Mouse (Mus musculus) 3T3-L1 (cell line): Measurements from ENCODE around the gene Wdr20.
A peak's percentile ranks its signal among the peaks of the same experiment; 100 is the strongest.

Source experiments
- DNase-seq: peaks from one replicate; pipeline ENCODE4 v3.0.0-alpha.2; 2015; ENCODE audit warnings: low read depth, low spot score

Gene Wdr20

GRCm38 (mm10) chr12:110819367-110819766 lies 81.6 kb downstream of the Wdr20 start:
- DNase-seq = no peak

- no peak for DNase-seq
These were observed 84.0 kb downstream of the Wdr20 start for GRCm38 (mm10) chr12:110821787-110822186.

GRCm38 (mm10) chr12:110822366-110822765 lies 84.6 kb downstream of the Wdr20 start:
- no peak for DNase-seq

GRCm38 (mm10) chr12:110828908-110829307 lies 91.2 kb downstream of the Wdr20 start:
- DNase-seq = no peak

GRCm38 (mm10) chr12:110830293-110831024 lies 92.7 kb downstream of the Wdr20 start:
- no peak for DNase-seq

GRCm38 (mm10) chr12:110835182-110835581 lies 97.4 kb downstream of the Wdr20 start:
- no peak for DNase-seq

- DNase-seq = no peak
These were observed 99.0 kb downstream of the Wdr20 start for GRCm38 (mm10) chr12:110836729-110837128.

GRCm38 (mm10) chr12:110837192-110837841 lies 99.6 kb downstream of the Wdr20 start:
- DNase-seq = no peak

- DNase-seq = no peak
These were observed 100.1 kb downstream of the Wdr20 start for GRCm38 (mm10) chr12:110837850-110838249.

- DNase-seq = peak; percentile 96
These were observed 102.8 kb downstream of the Wdr20 start, which contains the start of gene Mok for GRCm38 (mm10) chr12:110840348-110841198. Mok (minus strand) TSS chr12:110840939.

- peak; percentile 61 for DNase-seq
These were observed 104.2 kb downstream of the Wdr20 start for GRCm38 (mm10) chr12:110841731-110842493.

- peak; percentile 87 for DNase-seq
These were observed 105.7 kb downstream of the Wdr20 start for GRCm38 (mm10) chr12:110843194-110844048.

- DNase-seq = peak; percentile 83
These were observed 106.7 kb downstream of the Wdr20 start for GRCm38 (mm10) chr12:110844227-110845130.

- DNase-seq = peak; percentile 98
These were observed 107.6 kb downstream of the Wdr20 start for GRCm38 (mm10) chr12:110845131-110845880.

- DNase-seq = peak; percentile 10
These were observed 108.5 kb downstream of the Wdr20 start for GRCm38 (mm10) chr12:110846191-110846765.

GRCm38 (mm10) chr12:110850010-110850928 lies 112.5 kb downstream of the Wdr20 start, which contains the start of gene Zfp839:
Zfp839 (plus strand) TSS chr12:110850253.
- peak; percentile 73 for DNase-seq

GRCm38 (mm10) chr12:110850929-110851256 lies 113.1 kb downstream of the Wdr20 start:
- DNase-seq = no peak
